Mouse (Mus musculus) lung, adult 2 months (tissue): ENCODE measurements around the gene Map3k4.

Source experiments
- CTCF ChIP-seq: fragments of 200-500 bp; IDR thresholded peaks from 2 replicates; pipeline ENCODE4 v1.5.1; 2011; ENCODE audit warnings: mild to moderate bottlenecking, low read length, control low read depth; ENCODE audit not compliant: insufficient read depth
- POLR2A ChIP-seq: fragments of 200-500 bp; IDR thresholded peaks from 2 replicates; pipeline ENCODE4 v1.6.1; 2011; ENCODE audit warnings: low read depth, mild to moderate bottlenecking, control low read depth, low read length, borderline replicate concordance; ENCODE audit errors: extremely low read depth

DNA sequence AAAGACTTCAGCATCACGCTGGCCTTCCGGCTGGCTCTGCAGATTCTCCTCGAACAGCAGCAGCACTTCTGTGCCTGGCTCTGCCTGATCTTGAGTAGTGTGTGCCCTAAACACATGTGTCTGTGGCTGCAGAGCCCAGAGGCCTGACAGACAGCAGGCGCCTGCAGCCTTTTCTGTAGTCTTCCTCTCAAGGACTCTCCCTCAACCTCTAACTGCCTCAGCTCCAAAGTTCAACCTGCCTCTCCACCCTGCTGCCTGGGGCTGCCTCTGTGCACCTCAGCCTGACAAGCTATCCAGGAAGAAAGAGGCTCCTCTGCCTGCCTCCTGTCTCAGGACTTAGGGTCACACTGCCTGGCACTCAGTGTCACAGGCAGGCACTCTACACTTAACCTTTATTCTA lies 20.6 kb downstream of the Map3k4 start:
- no peak for TF ChIP-seq CTCF
- TF ChIP-seq POLR2A: no peak
